Mouse (Mus musculus) neural tube, embryonic 12.5 days (tissue): Measurements from ENCODE around the gene Gpsm1. TPM values are rescaled to one million over a fixed set of nuclear protein-coding genes. Genes with fewer than 3 reads are reported as not detected.

Experiments used
- ATAC-seq: fragments of 200-750 bp; cut with Nextera tagmentation; 2 replicates; pipeline ENCODE4 v1.8.0; 2017; ENCODE audit warnings: low read depth, mild to moderate bottlenecking, moderate TSS enrichment, moderate library complexity; ENCODE audit not compliant: low FRiP score
- H3K27ac ChIP-seq: fragments of 300-500 bp; sonication (generic); 2 replicates; pipeline ENCODE4 v1.5.1; 2016
- H3K27me3 ChIP-seq: fragments of 300-500 bp; sonication (generic); replicated peaks from 2 replicates; pipeline ENCODE4 v1.6.1; 2016; ENCODE audit warnings: mild to moderate bottlenecking
- H3K36me3 ChIP-seq: fragments of 300-500 bp; sonication (generic); 2 replicates; pipeline ENCODE4 v1.6.1; 2016; ENCODE audit warnings: mild to moderate bottlenecking
- H3K4me1 ChIP-seq: fragments of 300-500 bp; sonication (generic); 2 replicates; pipeline ENCODE4 v1.6.1; 2016
- H3K4me2 ChIP-seq: fragments of 300-500 bp; sonication (generic); replicated peaks from 2 replicates; pipeline ENCODE4 v1.6.1; 2016; ENCODE audit warnings: mild to moderate bottlenecking
- H3K4me3 ChIP-seq: fragments of 300-500 bp; sonication (generic); 2 replicates; pipeline ENCODE4 v1.5.1; 2016
- H3K9ac ChIP-seq: fragments of 300-500 bp; sonication (generic); 2 replicates; pipeline ENCODE4 v1.6.1; 2016; ENCODE audit warnings: mild to moderate bottlenecking
- H3K9me3 ChIP-seq: fragments of 300-500 bp; sonication (generic); 2 replicates; pipeline ENCODE4 v1.6.1; 2016; ENCODE audit warnings: mild to moderate bottlenecking
- WGBS: fragments of 180-500 bp; shearing (Covaris S2); methylation state at CpG from one replicate; pipeline ENCODE4 v1.1.7; 2016; 5-methylcytosine and 5-hydroxymethylcytosine counted together
- polyA plus RNA-seq: library from polyadenylated mRNA; unstranded; fragments of >200 nt; fragmentation: Nextera tagmentation; extraction: Ambion mirVana; gene quantifications from 2 replicates; pipeline ENCODE4 v1.2.1, GENCODE M21; 2016

The Gpsm1 gene
- polyA plus RNA-seq, 1 experiment from 2014 or later, result 112 TPM

DNA sequence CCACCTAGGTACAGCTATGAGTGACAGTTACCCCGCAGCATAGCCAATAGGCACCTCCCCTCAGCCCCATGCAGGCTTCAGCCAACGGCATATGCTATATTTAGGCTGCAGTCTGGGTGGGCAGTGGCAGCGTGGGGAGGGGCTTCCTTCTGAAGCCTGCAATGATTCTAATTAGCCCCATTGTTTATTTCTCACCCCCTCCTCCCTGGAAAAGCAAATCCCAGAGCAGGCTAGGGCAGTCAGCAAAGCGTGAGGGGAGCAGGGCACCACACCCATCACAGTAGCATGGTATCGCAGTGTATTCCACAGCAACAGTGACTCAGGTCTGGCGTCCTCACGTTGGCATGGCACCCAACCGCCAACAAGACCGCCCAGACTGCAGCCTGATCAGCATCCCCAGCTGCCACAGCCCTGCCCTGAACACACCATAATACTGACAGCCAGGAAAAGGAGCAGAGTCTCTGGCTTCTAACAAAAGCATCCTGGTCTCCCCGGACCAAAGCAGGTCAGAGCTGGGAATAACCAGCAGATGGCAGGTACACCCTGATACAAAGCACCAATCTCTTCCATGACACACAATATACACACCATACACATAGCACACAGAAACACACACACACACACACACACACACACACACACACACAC lies 17.0 kb upstream of the Gpsm1 start:
- Histone ChIP-seq H3K4me1 (peaks cover 42% of the 10 kb centered on the region), H3K9ac (peak overlapping the region; percentile 41; the same call in 1 of the 2 replicates), H3K36me3 (no peaks in the 10 kb centered on the region), H3K9me3 (no peaks in the 10 kb centered on the region), H3K27ac (peak overlapping the region; percentile 39; the same call in 1 of the 2 replicates), H3K4me2 (peak overlapping the region; percentile 39), H3K27me3 (no peaks in the 10 kb centered on the region), H3K4me3 (no peak overlapping the region)
- peak; percentile 69 for ATAC-seq
- WGBS, result 5% methylated on average over 10 of the region's 10 CpGs

DNA sequence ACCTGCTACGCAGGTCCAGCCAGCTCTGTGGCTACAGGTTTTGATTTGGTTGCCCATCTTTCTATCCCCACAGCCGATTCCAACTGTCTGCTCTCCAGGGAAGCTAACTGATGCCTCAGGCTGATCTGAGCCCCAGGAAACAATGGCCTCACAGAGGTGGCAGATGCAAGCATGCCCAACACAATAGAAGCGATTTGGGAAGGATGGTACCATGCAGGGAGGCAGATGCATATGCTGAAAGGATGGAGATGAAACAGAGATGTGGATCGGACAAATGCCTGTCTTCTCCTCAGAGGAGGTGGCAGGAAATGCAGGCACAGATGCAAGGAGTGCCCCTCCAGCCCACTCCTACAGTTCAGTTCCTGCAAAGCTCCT lies 16.5 kb upstream of the Gpsm1 start:
- no peaks in the 10 kb centered on the region for H3K27me3 ChIP-seq
- H3K4me3 ChIP-seq, result no peak overlapping the region
- no peaks in the 10 kb centered on the region for H3K36me3 ChIP-seq
- WGBS, result 6% methylated on average over 4 of the region's 4 CpGs
- peak overlapping the region; percentile 41 for H3K9ac ChIP-seq
- H3K27ac ChIP-seq, result peak overlapping the region; percentile 39; the same call in 1 of the 2 replicates
- H3K4me1 ChIP-seq, result peaks cover 42% of the 10 kb centered on the region
- ATAC-seq, result peak; percentile 45
- H3K9me3 ChIP-seq, result no peaks in the 10 kb centered on the region
- H3K4me2 ChIP-seq, result peak overlapping the region; percentile 39

DNA sequence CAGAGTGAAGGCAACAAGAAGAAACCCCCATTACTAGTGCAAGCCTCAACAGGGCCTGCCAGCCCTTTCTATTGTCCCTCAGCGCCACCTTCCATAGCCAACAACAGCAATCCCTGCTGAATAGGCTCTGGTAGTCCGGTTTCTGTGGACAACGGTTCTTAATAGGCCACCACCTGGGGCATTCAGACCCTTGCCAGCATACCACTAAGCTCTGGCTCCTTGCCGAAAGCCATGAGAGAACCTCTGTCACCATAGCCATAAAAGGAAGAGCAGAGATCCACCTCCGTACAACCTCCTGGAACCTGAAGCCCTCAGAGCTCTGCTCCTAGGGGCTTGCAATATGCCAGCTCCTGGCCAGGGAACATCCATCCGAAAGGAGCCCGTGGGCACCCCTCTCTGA lies 16.0 kb upstream of the Gpsm1 start:
- ATAC-seq, result no peak
- peaks cover 42% of the 10 kb centered on the region for H3K4me1 ChIP-seq
- H3K4me3 ChIP-seq, result no peak overlapping the region
- 34% methylated on average over 7 of the region's 7 CpGs for WGBS
- H3K27me3 ChIP-seq, result no peaks in the 10 kb centered on the region
- 0 out of 2 replicates have a peak overlapping the region, but pooled peaks have one; percentile 39 for H3K27ac ChIP-seq
- peak overlapping the region; percentile 39; the same call in 1 of the 2 replicates for H3K4me2 ChIP-seq
- H3K9me3 ChIP-seq, result no peaks in the 10 kb centered on the region
- peak overlapping the region; percentile 41; the same call in 1 of the 2 replicates for H3K9ac ChIP-seq
- H3K36me3 ChIP-seq, result no peaks in the 10 kb centered on the region

DNA sequence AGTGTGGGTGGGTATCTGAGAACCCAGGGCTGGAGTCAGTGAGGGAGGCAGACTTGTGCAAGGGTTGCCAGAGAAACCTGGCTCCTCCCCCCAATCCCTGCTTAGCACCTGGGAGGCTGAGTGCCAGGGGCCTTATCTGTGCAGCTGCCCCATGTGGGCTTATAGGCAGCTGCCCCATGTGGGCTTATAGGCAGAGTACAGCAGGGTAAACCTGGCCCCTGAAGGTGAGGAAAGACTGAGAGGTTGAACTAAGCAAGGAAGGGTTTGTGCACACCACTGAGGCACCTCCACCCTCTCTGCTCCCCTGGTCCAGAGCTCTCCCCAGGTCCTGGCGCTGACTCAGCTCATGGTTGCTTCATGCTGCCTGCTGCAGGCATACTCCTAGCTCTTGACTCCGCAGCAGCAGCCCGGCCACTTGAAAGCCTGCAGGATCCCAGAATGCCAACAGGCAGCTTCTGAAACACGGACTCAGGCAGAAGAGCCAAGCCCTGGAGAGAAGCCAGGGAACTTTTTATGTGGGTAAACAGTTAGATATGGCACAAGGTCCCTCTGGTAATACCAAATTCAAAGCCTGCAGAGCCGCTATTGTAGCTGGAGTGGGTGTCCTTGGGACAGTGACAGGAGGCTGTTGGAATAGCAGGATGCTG lies 15.0 kb upstream of the Gpsm1 start:
- Histone ChIP-seq H3K4me2 (no peak overlapping the region), H3K4me1 (peaks cover 42% of the 10 kb centered on the region), H3K36me3 (no peaks in the 10 kb centered on the region), H3K27me3 (no peaks in the 10 kb centered on the region), H3K9ac (no peak overlapping the region), H3K27ac (no peak overlapping the region), H3K9me3 (no peaks in the 10 kb centered on the region), H3K4me3 (no peak overlapping the region)
- ATAC-seq, result no peak
- 48% methylated on average over 5 of the region's 5 CpGs for WGBS

DNA sequence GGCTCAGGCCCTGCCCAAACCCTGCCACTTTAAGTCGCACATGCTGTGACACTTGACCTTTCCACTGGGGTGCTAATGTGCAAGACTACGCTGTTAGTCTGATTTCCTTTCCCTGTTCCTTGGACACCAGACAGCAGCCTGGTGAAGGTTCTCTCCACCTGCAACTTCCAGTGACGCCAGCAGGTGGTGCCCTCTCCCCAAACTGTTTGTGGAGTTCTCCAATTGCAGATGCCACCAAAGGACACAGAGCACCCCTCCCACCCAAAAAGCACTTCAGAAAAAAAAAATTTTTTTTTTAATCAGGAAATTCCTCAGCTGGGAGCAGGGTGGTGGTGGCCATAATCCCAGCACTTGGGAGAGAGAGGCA lies 14.5 kb upstream of the Gpsm1 start:
- Histone ChIP-seq H3K9ac (no peak overlapping the region), H3K9me3 (no peaks in the 10 kb centered on the region), H3K36me3 (no peaks in the 10 kb centered on the region), H3K27ac (no peak overlapping the region), H3K4me3 (no peak overlapping the region), H3K4me2 (no peak overlapping the region), H3K27me3 (no peaks in the 10 kb centered on the region), H3K4me1 (peaks cover 42% of the 10 kb centered on the region)
- ATAC-seq, result no peak
- WGBS, result 0% methylated on average over 3 of the region's 3 CpGs

DNA sequence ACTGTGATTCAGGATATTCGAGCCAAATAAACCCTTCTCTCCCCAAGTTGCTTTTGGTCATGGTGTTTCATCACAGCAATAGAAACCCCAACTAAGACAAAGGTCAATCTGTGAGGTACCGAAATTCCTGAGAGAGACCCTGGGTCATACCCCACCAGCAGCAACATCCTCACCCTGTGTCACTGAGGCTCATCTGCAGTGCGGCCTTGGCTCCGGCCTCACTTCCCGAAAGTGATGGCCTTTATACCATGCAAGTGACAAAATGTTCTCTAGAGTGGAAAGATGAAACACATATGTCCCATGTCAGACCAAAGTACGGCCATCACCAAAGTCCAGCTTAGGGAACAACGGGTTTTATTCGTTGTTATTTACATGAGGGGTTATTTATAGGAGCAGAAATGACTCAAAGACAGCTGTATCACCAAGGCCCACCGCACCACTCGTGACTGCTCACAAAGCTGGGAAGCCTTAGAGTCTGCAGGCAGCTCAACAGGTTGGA lies 13.3 kb upstream of the Gpsm1 start:
- H3K9ac ChIP-seq, result no peak overlapping the region
- H3K4me2 ChIP-seq, result no peak overlapping the region
- no peaks in the 10 kb centered on the region for H3K36me3 ChIP-seq
- ATAC-seq, result no peak
- H3K4me1 ChIP-seq, result peaks cover 34% of the 10 kb centered on the region
- H3K27me3 ChIP-seq, result no peaks in the 10 kb centered on the region
- no peak overlapping the region for H3K4me3 ChIP-seq
- WGBS, result 87% methylated on average over 10 of the region's 10 CpGs
- H3K9me3 ChIP-seq, result no peaks in the 10 kb centered on the region
- H3K27ac ChIP-seq, result no peak overlapping the region

DNA sequence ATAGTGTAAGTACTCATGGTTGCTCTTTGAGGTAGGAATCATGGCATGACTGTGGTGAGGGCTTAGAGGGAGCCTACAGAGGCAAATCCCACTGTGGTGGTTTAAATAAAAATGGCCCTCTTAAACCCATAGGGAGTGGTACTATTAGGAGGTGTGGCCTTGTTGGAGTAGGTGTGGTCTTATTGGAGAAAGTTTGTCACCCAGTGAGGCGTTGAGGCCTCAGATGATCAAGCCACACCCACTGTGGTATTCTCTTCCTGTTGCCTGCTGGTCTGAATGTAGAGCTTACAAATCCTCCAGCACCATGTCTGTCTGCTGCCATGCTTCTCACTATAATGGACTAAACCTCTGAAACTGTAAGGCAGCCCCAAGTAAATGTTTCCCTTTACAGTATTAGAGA lies 10.6 kb upstream of the Gpsm1 start:
- 60% methylated on average over 1 of the region's 1 CpGs for WGBS
- ATAC-seq, result no peak
- no peaks in the 10 kb centered on the region for H3K27me3 ChIP-seq
- no peaks in the 10 kb centered on the region for H3K9me3 ChIP-seq
- H3K27ac ChIP-seq, result no peak overlapping the region
- H3K4me2 ChIP-seq, result no peak overlapping the region
- no peak overlapping the region for H3K9ac ChIP-seq
- peaks cover 11% of the 10 kb centered on the region for H3K4me1 ChIP-seq
- no peaks in the 10 kb centered on the region for H3K36me3 ChIP-seq
- H3K4me3 ChIP-seq, result no peak overlapping the region

DNA sequence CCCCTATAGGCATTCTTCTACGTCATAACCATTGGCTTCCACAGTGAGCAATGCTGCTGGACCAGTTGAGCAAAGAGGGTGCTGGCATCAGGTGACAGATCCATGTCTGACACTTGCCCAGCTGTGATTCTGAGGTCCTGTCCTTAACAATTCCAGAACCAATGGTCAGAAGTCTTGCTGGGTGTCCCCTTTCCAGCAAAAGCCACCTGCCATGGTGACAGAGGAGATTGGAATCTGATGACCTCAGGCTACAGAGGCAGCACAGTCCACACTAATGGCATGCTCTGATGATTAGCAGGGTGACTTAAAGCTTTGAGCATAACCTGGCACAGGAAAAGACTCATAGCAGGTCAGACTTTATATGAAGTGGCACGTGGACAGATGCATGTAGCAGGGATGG lies 9.8 kb upstream of the Gpsm1 start:
- H3K4me2 ChIP-seq, result no peak overlapping the region
- 79% methylated on average over 2 of the region's 2 CpGs for whole genome bisulfite sequencing
- no peak overlapping the region for H3K9ac ChIP-seq
- ATAC-seq, result no peak
- H3K36me3 ChIP-seq, result no peaks in the 10 kb centered on the region
- H3K4me3 ChIP-seq, result no peak overlapping the region
- H3K4me1 ChIP-seq, result peaks cover 5% of the 10 kb centered on the region; the same call in 1 of the 2 replicates
- no peaks in the 10 kb centered on the region for H3K27me3 ChIP-seq
- H3K9me3 ChIP-seq, result no peaks in the 10 kb centered on the region
- no peak overlapping the region for H3K27ac ChIP-seq

DNA sequence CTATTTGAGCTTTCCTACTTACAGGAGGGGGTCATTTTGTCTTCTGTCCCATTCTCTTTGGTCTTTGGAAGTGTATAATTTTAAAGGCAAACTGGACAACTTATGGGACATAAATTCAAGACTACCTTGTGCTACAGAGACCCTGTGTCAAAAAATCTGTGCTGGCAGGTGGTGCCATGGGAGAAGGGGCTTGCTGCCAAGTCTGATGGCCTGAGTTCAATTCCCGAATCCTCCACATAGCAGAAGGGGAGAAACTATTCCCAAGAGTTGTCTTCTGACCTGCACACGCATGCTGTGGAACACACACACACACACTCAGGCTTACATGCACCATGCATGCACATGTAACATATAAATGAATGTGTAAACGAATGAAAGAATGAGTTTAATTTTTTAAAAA lies 8.6 kb upstream of the Gpsm1 start:
- Histone ChIP-seq H3K4me2 (no peak overlapping the region), H3K9me3 (no peaks in the 10 kb centered on the region), H3K4me1 (peaks cover 4% of the 10 kb centered on the region; the same call in 1 of the 2 replicates), H3K36me3 (no peaks in the 10 kb centered on the region), H3K27me3 (no peaks in the 10 kb centered on the region), H3K27ac (no peak overlapping the region), H3K4me3 (no peak overlapping the region), H3K9ac (no peak overlapping the region)
- 93% methylated on average over 3 of the region's 3 CpGs for WGBS
- no peak for ATAC-seq

DNA sequence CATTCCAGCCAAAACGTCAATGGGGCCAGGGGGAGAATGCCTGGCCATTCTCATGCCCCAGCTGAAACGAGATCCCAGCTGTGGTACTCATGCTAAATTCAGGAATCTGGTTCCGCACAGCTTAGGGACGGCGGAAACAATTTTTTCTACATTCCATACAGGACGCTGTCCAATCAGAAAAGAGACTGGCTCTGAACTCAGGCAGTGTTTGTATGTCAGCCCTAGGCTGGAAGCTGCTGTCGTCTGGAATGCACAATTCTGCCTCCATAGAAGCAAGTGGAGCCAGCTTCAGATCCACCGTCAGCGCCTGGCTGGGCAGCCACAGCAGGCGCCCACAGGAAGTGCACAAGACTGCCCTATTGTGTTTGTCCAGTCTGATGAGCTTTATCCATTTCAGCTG lies 5.6 kb upstream of the Gpsm1 start:
- no peak overlapping the region for H3K4me3 ChIP-seq
- no peak overlapping the region; the same call in 1 of the 2 replicates for H3K27ac ChIP-seq
- WGBS, result 28% methylated on average over 10 of the region's 10 CpGs
- no peak overlapping the region for H3K9ac ChIP-seq
- peak overlapping the region; percentile 24; the same call in 1 of the 2 replicates for H3K4me2 ChIP-seq
- no peaks in the 10 kb centered on the region for H3K27me3 ChIP-seq
- no peaks in the 10 kb centered on the region for H3K36me3 ChIP-seq
- no peak for ATAC-seq
- H3K9me3 ChIP-seq, result no peaks in the 10 kb centered on the region
- H3K4me1 ChIP-seq, result peaks cover 13% of the 10 kb centered on the region

DNA sequence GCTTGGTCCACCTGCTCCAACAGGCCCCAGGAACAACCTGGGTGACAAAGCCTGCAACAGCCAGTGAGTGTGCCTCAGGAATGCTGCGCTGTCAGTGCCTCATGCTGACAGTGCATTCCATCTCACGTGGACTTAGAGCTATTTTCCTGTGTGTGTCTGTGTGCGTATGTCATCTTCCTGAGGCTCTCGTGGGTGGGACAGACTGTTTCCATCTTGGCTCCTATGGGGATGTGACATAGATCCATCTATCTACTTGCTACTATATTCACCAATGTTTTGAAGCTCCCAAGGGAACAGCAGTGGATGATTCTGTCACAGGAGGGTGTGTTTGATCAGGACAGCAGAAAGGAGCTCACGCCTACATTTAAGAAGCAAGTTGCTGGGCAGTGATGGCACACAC lies 3.4 kb upstream of the Gpsm1 start:
- H3K9ac ChIP-seq, result no peak overlapping the region
- 75% methylated on average over 5 of the region's 5 CpGs for WGBS
- no peak overlapping the region for H3K4me3 ChIP-seq
- ATAC-seq, result no peak
- no peak overlapping the region for H3K27ac ChIP-seq
- no peaks in the 10 kb centered on the region for H3K27me3 ChIP-seq
- no peaks in the 10 kb centered on the region for H3K36me3 ChIP-seq
- H3K4me2 ChIP-seq, result no peak overlapping the region
- peaks cover 28% of the 10 kb centered on the region for H3K4me1 ChIP-seq
- H3K9me3 ChIP-seq, result no peaks in the 10 kb centered on the region

DNA sequence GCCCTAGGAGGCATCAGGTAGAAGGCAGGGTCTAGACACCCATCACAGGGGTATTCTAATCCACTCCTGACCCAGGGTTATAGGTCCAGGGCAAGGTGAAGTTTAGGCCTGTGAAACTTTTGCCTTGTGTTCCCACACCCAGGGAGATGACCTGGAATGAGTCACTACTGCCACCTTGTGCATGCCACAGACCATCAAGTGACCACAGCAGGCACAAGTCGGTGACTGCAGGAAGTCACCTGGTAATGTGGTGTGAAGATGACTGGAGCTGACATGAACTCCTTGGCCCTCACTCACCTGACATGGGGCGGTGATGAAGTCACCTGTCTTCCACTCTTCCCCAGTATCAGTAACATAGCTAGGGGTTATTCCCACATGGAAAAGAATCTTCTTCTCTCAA lies 2.5 kb upstream of the Gpsm1 start:
- 70% methylated on average over 2 of the region's 2 CpGs for WGBS
- Histone ChIP-seq H3K4me3 (no peak overlapping the region), H3K4me1 (peaks cover 37% of the 10 kb centered on the region), H3K36me3 (no peaks in the 10 kb centered on the region), H3K4me2 (no peak overlapping the region), H3K9ac (no peak overlapping the region), H3K27me3 (no peaks in the 10 kb centered on the region), H3K9me3 (no peaks in the 10 kb centered on the region), H3K27ac (no peak overlapping the region)
- ATAC-seq, result no peak

DNA sequence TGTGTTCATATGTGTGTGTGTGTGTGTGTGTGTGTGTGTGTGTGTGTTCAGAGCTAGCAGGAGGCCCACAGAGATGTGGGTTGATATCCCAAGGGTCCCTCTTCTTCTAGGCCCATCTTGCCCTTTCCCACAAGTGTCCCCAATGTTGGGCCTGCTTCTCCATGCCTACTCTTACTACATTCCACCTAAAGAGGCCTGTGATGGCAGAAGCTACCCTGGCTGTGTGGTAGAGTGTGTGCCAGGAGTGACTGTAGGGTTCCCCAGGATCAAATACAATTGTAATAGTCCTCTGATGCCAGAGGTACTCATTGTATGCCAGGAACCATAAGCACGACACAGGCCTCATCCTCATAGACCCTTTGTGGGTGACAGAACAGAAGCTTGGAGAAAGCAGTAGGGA lies 1.9 kb upstream of the Gpsm1 start:
- 81% methylated on average over 1 of the region's 1 CpGs for WGBS
- ATAC-seq, result no peak
- H3K9me3 ChIP-seq, result no peaks in the 10 kb centered on the region
- no peak overlapping the region for H3K4me2 ChIP-seq
- H3K27me3 ChIP-seq, result no peaks in the 10 kb centered on the region
- H3K36me3 ChIP-seq, result no peaks in the 10 kb centered on the region
- peaks cover 42% of the 10 kb centered on the region for H3K4me1 ChIP-seq
- H3K27ac ChIP-seq, result no peak overlapping the region
- H3K4me3 ChIP-seq, result no peak overlapping the region
- no peak overlapping the region for H3K9ac ChIP-seq
